Mouse (Mus musculus) liver, adult 2 months (tissue): ENCODE results near the gene Abcg5. TPM values are rescaled to one million over a fixed set of nuclear protein-coding genes. Genes with fewer than 3 reads are reported as not detected.

Experiments
- DNase-seq: peaks from one replicate; pipeline ENCODE4 v3.0.0-alpha.2; 2011; ENCODE audit warnings: low read depth, low spot score; ENCODE audit errors: extremely low read depth
- H3K27ac ChIP-seq: fragments of 200-500 bp; replicated peaks from 2 replicates; pipeline ENCODE4 v1.5.1; 2012; ENCODE audit warnings: low read depth, mild to moderate bottlenecking, control low read depth, inconsistent platforms, low read length; ENCODE audit not compliant: insufficient read depth
- H3K27me3 ChIP-seq: fragments of 200-500 bp; 2 replicates; pipeline ENCODE4 v1.6.1; 2012; ENCODE audit warnings: mild to moderate bottlenecking, moderate library complexity, low read length, inconsistent platforms; ENCODE audit not compliant: control insufficient read depth, insufficient read depth
- H3K36me3 ChIP-seq: fragments of 200-500 bp; 2 replicates; pipeline ENCODE4 v1.6.1; 2012; ENCODE audit warnings: low read length, inconsistent platforms; ENCODE audit not compliant: control insufficient read depth, insufficient read depth
- H3K4me1 ChIP-seq: fragments of 200-500 bp; 2 replicates; pipeline ENCODE4 v1.6.1; 2011; ENCODE audit warnings: low read length; ENCODE audit not compliant: control insufficient read depth, insufficient read depth
- H3K4me3 ChIP-seq: fragments of 200-500 bp; 2 replicates; pipeline ENCODE4 v1.5.1; 2011; ENCODE audit warnings: low read depth, mild to moderate bottlenecking, control low read depth, low read length, moderate library complexity; ENCODE audit not compliant: insufficient read depth
- H3K79me2 ChIP-seq: fragments of 200-500 bp; 2 replicates; pipeline ENCODE4 v1.6.1; 2012; ENCODE audit warnings: inconsistent platforms, mild to moderate bottlenecking, low read length, moderate library complexity; ENCODE audit not compliant: control insufficient read depth, insufficient read depth
- H3K9ac ChIP-seq: fragments of 200-500 bp; 2 replicates; pipeline ENCODE4 v1.6.1; 2012; ENCODE audit warnings: low read depth, mild to moderate bottlenecking, control low read depth, inconsistent platforms, low read length
- CTCF ChIP-seq: fragments of 200-500 bp; IDR thresholded peaks from 2 replicates; pipeline ENCODE4 v1.5.1; 2011; ENCODE audit warnings: low read depth, low read length, control low read depth
- POLR2A ChIP-seq: fragments of 200-500 bp; IDR thresholded peaks from 2 replicates; pipeline ENCODE4 v1.6.1; 2011; ENCODE audit warnings: low read length, control low read depth; ENCODE audit not compliant: insufficient read depth; ENCODE audit errors: extremely low read depth
- WGBS: fragments of 180-500 bp; shearing (Covaris S2); methylation state at CpG from one replicate; pipeline ENCODE4 v1.1.7; 2018; 5-methylcytosine and 5-hydroxymethylcytosine counted together
- polyA plus RNA-seq: library from polyadenylated mRNA; depleted of rRNA; stranded (reverse); fragments of >200 nt; gene quantifications from 2 replicates; pipeline ENCODE4 v1.2.3, GENCODE M21; 2012
- total RNA-seq: library from RNA; depleted of rRNA; stranded (reverse); fragments of >200 nt; gene quantifications from 2 replicates; pipeline ENCODE4 v1.2.3, GENCODE M21; 2014

Abcg5 gene
- total and polyA plus RNA-seq, 2 experiments, result 118 to 133 TPM

DNA sequence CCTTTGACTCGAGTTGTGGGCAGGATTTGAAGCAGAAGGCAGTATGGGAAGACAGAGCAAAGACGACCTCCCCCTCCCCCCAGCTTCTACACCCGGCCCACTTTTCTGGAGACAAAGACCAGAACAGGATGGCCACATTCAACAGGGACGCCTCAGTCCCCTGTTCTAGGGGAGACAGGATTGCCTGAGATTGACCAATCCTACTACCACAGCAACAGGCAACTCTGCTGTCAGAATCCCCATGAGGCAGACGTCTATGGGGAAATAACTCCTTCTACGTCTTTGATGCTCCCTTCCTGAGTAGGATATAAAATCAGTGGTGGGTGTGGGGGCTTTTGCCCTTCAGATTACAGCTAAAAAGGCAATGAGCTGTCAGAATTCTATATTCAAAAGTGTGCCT, 1.5 kb upstream of the Abcg5 start:
- Histone ChIP-seq H3K36me3 (peaks cover 13% of the 10 kb centered on the region; the same call in 1 of the 2 replicates), H3K27ac (peak overlapping the region; percentile 99), H3K4me3 (peak overlapping the region; percentile 60), H3K4me1 (peaks cover 29% of the 10 kb centered on the region), H3K27me3 (no peaks in the 10 kb centered on the region), H3K9ac (peak overlapping the region; percentile 89), H3K79me2 (peaks cover 13% of the 10 kb centered on the region; the same call in 1 of the 2 replicates)
- DNase-seq, result no peak
- 9% methylated on average over 6 of the region's 6 CpGs for WGBS
- TF ChIP-seq CTCF (no peak), POLR2A (no peak)

DNA sequence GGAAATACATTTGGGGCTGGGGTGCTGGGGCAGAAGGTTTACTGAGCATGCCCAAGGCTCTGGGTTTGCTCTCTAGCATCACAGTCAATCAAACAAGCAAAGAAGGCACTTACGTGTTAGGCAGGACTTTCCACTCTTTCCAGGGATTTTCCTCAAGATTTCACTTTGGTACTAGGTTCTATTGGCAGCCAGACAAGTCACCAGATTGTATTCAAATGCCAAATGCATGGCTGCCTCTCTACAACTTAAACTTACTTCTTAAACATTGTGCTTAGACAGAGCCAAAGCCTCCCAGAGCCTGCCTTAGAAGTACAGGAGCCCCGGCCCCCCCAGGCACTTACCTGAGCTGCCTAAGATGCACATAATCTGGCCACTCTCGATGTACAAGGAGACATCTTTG, 1.1 kb downstream of the Abcg5 start:
- Histone ChIP-seq H3K36me3 (peaks cover 13% of the 10 kb centered on the region; the same call in 1 of the 2 replicates), H3K27ac (peak overlapping the region; percentile 88; the same call in 1 of the 2 replicates), H3K9ac (peak overlapping the region; percentile 88), H3K27me3 (no peaks in the 10 kb centered on the region), H3K4me3 (peak overlapping the region; percentile 81), H3K4me1 (peaks cover 20% of the 10 kb centered on the region), H3K79me2 (peaks cover 13% of the 10 kb centered on the region; the same call in 1 of the 2 replicates)
- peak; percentile 71 for DNase-seq
- TF ChIP-seq CTCF, result no peak
- TF ChIP-seq POLR2A, result no peak
- WGBS, result 51% methylated on average over 3 of the region's 3 CpGs

DNA sequence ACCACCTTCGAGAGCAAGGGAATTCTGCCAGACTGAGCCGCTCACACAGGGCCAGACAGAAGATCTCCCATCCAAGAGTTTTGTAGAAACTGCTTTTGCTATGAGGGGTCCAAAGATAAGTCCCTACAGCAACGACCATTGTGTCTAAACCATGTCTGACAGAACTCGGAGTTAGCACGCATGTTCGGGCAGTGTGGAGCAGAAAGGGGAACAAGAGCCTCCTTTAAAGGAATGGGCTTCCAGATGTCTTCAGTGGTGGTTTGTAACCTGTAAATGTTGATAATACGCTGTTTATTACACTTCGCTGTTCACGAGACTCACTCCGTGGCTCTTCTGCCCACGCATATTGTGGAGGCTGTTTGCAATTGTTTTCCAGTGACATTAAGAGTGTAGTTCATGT, 5.2 kb downstream of the Abcg5 start:
- H3K9ac ChIP-seq, result no peak overlapping the region
- peaks cover 34% of the 10 kb centered on the region; the same call in 1 of the 2 replicates for H3K36me3 ChIP-seq
- H3K79me2 ChIP-seq, result peaks cover 9% of the 10 kb centered on the region; the same call in 1 of the 2 replicates
- H3K27me3 ChIP-seq, result no peaks in the 10 kb centered on the region
- TF ChIP-seq POLR2A (no peak), CTCF (no peak)
- H3K4me1 ChIP-seq, result peaks cover 11% of the 10 kb centered on the region
- 87% methylated on average over 11 of the region's 11 CpGs for WGBS
- no peak for DNase-seq
- H3K4me3 ChIP-seq, result no peak overlapping the region
- no peak overlapping the region for H3K27ac ChIP-seq

DNA sequence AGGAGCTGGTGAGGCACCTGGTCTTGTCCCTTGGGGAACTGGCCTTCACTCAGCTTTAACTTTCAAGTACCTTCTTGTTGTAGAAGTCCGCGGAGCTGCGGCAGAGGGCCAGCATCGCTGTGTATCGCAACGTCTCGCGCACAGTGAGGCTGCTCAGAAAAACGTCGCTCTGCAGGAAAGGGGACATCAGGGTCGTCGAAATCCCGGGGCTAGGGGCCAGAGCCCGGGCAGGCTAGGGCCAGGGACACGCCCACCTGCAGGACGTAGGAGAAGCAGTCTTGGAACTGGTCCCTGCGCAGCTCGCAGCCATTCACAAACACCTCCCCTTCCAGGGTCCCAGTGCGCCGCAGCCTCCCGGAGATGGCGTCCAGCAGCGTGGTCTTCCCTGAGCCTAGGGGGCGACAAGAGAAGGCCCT, 6.9 kb downstream of the Abcg5 start, which contains the start of gene Abcg8:
Gene Abcg8 (plus strand): TSS at position 352 of the 416 bp plus-strand sequence.
- 57% methylated on average over 24 of the region's 24 CpGs for WGBS
- peaks cover 40% of the 10 kb centered on the region; the same call in 1 of the 2 replicates for H3K36me3 ChIP-seq
- peaks cover 4% of the 10 kb centered on the region; the same call in 1 of the 2 replicates for H3K79me2 ChIP-seq
- peaks cover 12% of the 10 kb centered on the region for H3K4me1 ChIP-seq
- TF ChIP-seq CTCF, result no peak
- no peak for TF ChIP-seq POLR2A
- no peak within 1 kb of the TSS for H3K9ac ChIP-seq
- no peak within 1 kb of the TSS for H3K4me3 ChIP-seq
- no peaks in the 10 kb centered on the region for H3K27me3 ChIP-seq
- H3K27ac ChIP-seq, result no peak within 1 kb of the TSS
- no peak for DNase-seq

DNA sequence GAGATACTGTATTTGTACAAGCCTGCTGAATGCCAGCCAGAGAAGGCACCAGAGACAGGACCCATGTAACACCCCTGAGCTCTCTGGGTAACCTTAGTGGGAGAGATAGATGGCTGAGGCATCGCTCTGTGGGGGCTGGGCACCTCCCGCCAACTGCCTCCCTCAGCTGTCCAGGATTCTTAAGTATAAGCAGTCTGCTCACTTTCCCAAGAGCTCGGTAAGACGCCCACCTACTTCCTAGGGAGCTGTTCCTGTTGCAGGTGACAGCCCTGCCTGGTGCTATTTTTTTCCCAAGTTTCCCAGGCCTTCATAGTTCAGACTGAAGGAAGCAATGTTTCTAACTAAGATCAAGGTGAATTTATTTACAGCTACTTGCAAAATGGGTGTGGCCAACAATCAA, 7.6 kb downstream of the Abcg5 start:
- TF ChIP-seq POLR2A (no peak), CTCF (no peak)
- 88% methylated on average over 4 of the region's 4 CpGs for WGBS
- H3K4me3 ChIP-seq, result no peak overlapping the region
- peaks cover 47% of the 10 kb centered on the region for H3K36me3 ChIP-seq
- no peak for DNase-seq
- H3K27ac ChIP-seq, result no peak overlapping the region
- no peaks in the 10 kb centered on the region; the same call in 1 of the 2 replicates for H3K79me2 ChIP-seq
- H3K9ac ChIP-seq, result no peak overlapping the region
- no peaks in the 10 kb centered on the region for H3K27me3 ChIP-seq
- peaks cover 6% of the 10 kb centered on the region for H3K4me1 ChIP-seq

DNA sequence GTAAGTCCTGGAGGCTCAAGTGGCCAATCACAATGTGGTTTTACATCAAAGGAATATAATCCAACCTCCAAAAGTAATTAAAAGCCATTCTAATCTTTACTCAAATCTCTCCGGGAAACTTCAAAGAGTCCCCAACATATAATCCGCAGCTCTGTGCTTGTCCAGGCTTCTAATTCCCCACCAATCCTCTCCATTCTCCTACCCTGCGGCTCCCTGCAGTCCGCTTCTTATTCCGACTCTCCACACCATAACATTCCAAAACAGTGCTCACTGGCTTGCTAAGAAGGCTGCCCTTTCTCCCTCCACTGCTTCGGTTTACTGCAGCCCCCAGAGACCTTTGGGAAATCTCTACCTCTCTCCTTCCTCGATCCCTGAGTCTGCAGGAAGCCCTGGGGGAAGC, 8.8 kb downstream of the Abcg5 start:
- Histone ChIP-seq H3K79me2 (no peaks in the 10 kb centered on the region), H3K4me1 (peaks cover 5% of the 10 kb centered on the region), H3K27me3 (no peaks in the 10 kb centered on the region), H3K9ac (no peak overlapping the region), H3K4me3 (no peak overlapping the region), H3K27ac (no peak overlapping the region), H3K36me3 (peaks cover 56% of the 10 kb centered on the region)
- DNase-seq, result no peak
- 88% methylated on average over 7 of the region's 7 CpGs for WGBS
- no peak for TF ChIP-seq CTCF
- TF ChIP-seq POLR2A, result no peak
